Mouse (Mus musculus) Patski (cell line): ENCODE data around the gene Cped1. TPM values are rescaled to one million over a fixed set of nuclear protein-coding genes. Genes with fewer than 3 reads are reported as not detected.

Experiments
- ATAC-seq: fragments of 100-300 bp; one replicate; pipeline ENCODE4 v1.8.0; 2021
- CTCF ChIA-PET: fragments of 350-600 bp; sonication (Branson Sonifier 250); formaldehyde crosslinking; loops from one replicate; lab custom pipeline; 2022; ENCODE audit warnings: inconsistent platforms; lab: Charles Lee
- POLR2A ChIA-PET: fragments of 350-600 bp; sonication (Branson Sonifier 250); formaldehyde crosslinking; loops from one replicate; lab custom pipeline; 2022; ENCODE audit warnings: antibody characterized with exemption, inconsistent platforms; lab: Charles Lee
- DNase-seq: peaks from one replicate; pipeline ENCODE4 v3.0.0-alpha.2; 2011; ENCODE audit warnings: low read depth, low spot score
- H3K27me3 ChIP-seq: fragments of 371-371 bp; one replicate; pipeline ENCODE4 v1.5.1; 2021
- CTCF ChIP-seq: fragments of 100-300 bp; IDR thresholded peaks from one replicate; pipeline ENCODE4 v1.5.1; 2021
- in situ Hi-C: fragments of 300-500 bp; cut with MboI; formaldehyde crosslinking; loops from 3 replicates; pipeline ENCODE4 v1.11.1; 2018; ENCODE audit warnings: low pct_unique_long_range_greater_than_20kb, mixed read lengths
- polyA plus RNA-seq: library from polyadenylated mRNA; unstranded; gene quantifications from one replicate; pipeline ENCODE4 v1.2.3, GENCODE M21; 2021

Cped1 gene
- polyA plus RNA-seq, 1 experiment from 2014 or later, result 0.41 TPM

- no peak for DNase-seq
- in situ Hi-C loops, result loop anchor here (5.0 kb wide), 1 partner anchor 63 kb away; no protein-coding TSS in a partner anchor
- POLR2A ChIA-PET, result no interaction called here
- CTCF ChIA-PET, result interaction anchor here (1.2 to 1.9 kb wide), 2 partner anchors 11 to 15 kb away, joined by 5 to 7 read pairs; no protein-coding TSS in a partner anchor
- TF ChIP-seq CTCF, result no peak
- no peak for ATAC-seq
- H3K27me3 ChIP-seq, result no peaks in the 10 kb centered on the region
These were observed 228.9 kb downstream of the Cped1 start for GRCm38 (mm10) chr6:22214665-22215064.

DNA sequence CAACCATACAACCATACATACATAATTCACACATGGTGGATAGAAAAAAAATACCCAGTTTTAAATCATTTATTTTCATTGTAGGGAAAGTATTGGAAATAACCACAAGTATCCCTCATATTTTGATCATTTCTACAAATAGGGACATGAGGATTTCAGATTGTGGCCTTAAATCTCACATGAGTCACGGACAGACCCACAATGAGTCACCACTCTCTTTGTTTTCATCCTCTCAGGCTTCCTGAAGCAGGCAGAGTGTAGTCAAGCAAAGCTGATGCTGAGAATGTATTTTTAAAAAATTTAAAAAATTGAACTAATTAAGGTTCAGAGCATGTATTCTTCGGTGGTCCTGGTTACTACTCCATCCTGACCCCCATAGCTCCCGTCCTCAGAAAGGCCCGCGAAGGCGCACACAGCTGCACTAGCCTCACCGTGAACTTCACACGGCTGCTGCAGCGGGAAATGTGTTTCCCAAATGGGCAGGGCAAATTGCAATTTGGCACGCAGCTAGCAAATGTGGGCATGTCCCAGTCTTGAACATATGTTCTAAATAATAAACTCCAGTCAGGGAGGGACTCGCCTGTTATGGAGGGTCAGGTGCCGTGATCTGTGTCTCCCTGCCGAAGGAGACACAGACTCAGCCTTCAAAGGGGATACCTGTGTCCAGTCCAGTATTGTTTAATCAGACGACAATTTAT is 230.7 kb downstream of the Cped1 start:
- H3K27me3 ChIP-seq, result no peaks in the 10 kb centered on the region
- no peak for TF ChIP-seq CTCF
- ChIA-PET CTCF (interaction anchor here (1.0 kb wide), 1 partner anchor 18 kb away, joined by 3 read pairs; no protein-coding TSS in a partner anchor), POLR2A (no interaction called here)
- DNase-seq (peak; percentile 43), ATAC-seq (peak; percentile 88)
- in situ Hi-C loops, result loop anchor here (5.0 kb wide), 1 partner anchor 61 kb away; no protein-coding TSS in a partner anchor

DNA sequence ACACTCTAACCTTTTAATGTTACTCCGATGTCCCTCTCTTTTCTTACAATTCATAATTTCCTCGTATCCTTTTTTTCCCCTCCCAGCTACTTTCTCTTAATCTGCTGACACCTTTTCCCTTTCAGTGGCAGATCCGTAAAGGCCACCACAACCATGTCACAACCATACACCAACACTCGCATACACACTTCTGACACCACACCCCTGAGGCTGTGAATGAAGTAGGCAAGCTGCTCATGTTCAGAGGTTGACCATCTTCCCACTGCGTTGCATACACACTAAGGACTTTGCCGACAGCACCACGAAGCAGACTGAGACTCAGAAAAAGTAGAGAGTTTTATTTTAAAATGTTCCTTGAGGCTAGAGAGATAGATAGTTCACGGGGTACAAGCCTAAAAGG is 235.4 kb downstream of the Cped1 start:
- ChIA-PET CTCF (no interaction called here), POLR2A (no interaction called here)
- ATAC-seq, result no peak
- no peaks in the 10 kb centered on the region for H3K27me3 ChIP-seq
- no peak for TF ChIP-seq CTCF
- no peak for DNase-seq
- in situ Hi-C loops, result no loop called here

DNA sequence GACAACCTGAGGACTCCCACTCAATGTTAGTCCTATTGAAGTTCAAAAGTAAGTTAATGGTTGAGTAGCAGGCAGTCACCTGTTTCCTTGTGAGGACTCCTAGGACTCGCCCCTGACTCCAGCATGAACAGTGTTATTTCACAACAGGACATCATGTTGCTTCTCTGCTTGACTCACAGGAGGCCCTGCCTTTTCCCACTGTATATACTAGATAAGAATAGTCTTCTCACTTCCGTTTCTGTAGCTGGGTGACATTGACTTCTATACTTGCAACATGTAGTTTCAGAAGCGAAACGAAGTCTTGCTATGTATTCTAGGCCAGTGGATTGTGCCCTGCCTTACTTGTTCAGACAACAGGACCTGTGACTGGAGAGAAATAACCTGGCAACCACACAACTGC is 236.4 kb downstream of the Cped1 start:
- DNase-seq (no peak), ATAC-seq (no peak)
- no peaks in the 10 kb centered on the region for H3K27me3 ChIP-seq
- ChIA-PET POLR2A (no interaction called here), CTCF (no interaction called here)
- no peak for TF ChIP-seq CTCF
- in situ Hi-C loops, result no loop called here

- ChIA-PET CTCF (no interaction called here), POLR2A (interaction anchor here (0.6 kb wide), 1 partner anchor 13 kb away, joined by 3 read pairs; no protein-coding TSS in a partner anchor)
- TF ChIP-seq CTCF, result no peak
- DNase-seq, result no peak
- ATAC-seq, result no peak
- H3K27me3 ChIP-seq, result no peaks in the 10 kb centered on the region
- in situ Hi-C loops, result no loop called here
These were observed 237.2 kb downstream of the Cped1 start for GRCm38 (mm10) chr6:22222947-22223346.

DNA sequence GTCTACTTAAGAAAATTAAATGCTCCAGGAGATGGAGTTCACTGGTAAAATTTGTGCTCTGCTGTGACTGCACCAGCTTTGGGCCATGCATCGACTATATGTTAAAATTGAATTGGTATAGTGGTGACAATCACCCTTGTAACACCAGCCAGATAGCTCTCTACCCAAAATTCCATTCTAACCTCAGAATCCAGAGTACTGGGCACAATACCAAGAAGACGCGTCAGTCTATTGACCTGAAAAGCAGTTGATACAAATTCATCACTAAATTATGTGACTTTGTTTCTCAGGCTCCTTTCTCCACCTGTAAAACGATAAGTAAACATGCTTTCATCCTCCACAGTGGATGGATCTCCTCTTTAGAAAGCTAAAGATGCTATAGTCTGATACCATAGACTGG is 238.6 kb downstream of the Cped1 start:
- POLR2A ChIA-PET, result no interaction called here
- CTCF ChIA-PET, result interaction anchor here (0.9 kb wide), 1 partner anchor 11 kb away, joined by 3 read pairs; no protein-coding TSS in a partner anchor
- in situ Hi-C loops, result no loop called here
- DNase-seq, result no peak
- no peak for ATAC-seq
- no peaks in the 10 kb centered on the region for H3K27me3 ChIP-seq
- TF ChIP-seq CTCF, result no peak

GRCm38 (mm10) chr6:22231244-22231643 is 245.5 kb downstream of the Cped1 start:
- DNase-seq, result no peak
- no peak for ATAC-seq
- H3K27me3 ChIP-seq, result no peaks in the 10 kb centered on the region
- in situ Hi-C loops, result no loop called here
- CTCF ChIA-PET, result no interaction called here
- TF ChIP-seq CTCF, result no peak
- POLR2A ChIA-PET, result no interaction called here

- DNase-seq, result no peak
- CTCF ChIA-PET, result no interaction called here
- H3K27me3 ChIP-seq, result no peaks in the 10 kb centered on the region
- in situ Hi-C loops, result no loop called here
- no peak for ATAC-seq
- TF ChIP-seq CTCF, result no peak
- POLR2A ChIA-PET, result no interaction called here
These were observed 247.8 kb downstream of the Cped1 start for GRCm38 (mm10) chr6:22233517-22233916.

- in situ Hi-C loops, result no loop called here
- ChIA-PET POLR2A (no interaction called here), CTCF (interaction anchor here (0.9 to 1.1 kb wide), 2 partner anchors 11 to 15 kb away, joined by 3 read pairs; no protein-coding TSS in a partner anchor)
- no peaks in the 10 kb centered on the region for H3K27me3 ChIP-seq
- ATAC-seq (no peak), DNase-seq (no peak)
- no peak for TF ChIP-seq CTCF
These were observed 249.4 kb downstream of the Cped1 start for GRCm38 (mm10) chr6:22235133-22235532.

DNA sequence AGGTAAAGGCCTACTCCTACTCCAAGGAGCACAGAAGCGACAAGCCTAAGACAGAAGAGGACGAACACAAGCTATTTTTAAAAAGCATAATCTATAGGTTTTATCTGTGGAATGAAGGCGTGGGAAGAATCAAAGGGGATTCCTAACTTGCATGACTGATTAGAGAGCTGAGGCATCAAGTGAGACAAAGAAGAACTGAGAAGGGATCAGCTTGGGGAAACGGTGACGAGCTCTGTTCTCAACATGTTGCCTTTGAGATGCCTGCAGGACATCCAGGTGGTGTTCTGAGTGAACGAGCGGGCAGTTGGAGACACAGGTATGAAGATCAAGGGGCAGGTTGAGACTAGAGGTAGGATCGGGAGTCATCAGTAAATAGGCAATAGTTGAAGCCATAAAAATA is 257.6 kb downstream of the Cped1 start:
- TF ChIP-seq CTCF, result no peak
- H3K27me3 ChIP-seq, result no peaks in the 10 kb centered on the region
- ChIA-PET CTCF (interaction anchor here (1.1 to 1.7 kb wide), 5 partner anchors 11 to 44 kb away, joined by 3 to 5 read pairs (median 3); no protein-coding TSS in a partner anchor), POLR2A (no interaction called here)
- no peak for ATAC-seq
- in situ Hi-C loops, result no loop called here
- DNase-seq, result no peak

DNA sequence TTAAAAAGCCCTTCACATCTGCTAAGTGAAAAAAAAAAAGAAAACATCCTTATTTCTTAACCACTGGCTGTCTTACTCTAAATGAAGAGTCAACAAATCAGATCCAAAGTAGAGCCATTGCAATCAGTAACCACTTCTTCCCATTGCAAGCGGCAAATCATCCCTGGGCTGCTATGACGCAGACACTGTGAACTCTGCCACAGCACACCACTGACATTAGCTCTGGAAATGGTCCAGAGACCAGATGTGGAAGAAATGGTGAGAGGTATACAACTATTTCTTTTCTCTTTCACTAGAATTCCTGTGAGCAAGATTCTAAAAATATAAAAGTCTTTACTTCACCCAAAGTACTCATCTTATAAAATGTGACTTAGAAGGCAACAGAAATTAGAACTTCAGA is 261.0 kb downstream of the Cped1 start:
- TF ChIP-seq CTCF, result no peak
- ChIA-PET CTCF (no interaction called here), POLR2A (no interaction called here)
- ATAC-seq (no peak), DNase-seq (no peak)
- in situ Hi-C loops, result no loop called here
- no peaks in the 10 kb centered on the region for H3K27me3 ChIP-seq
